ENCODE assay signal across 8 mouse cellular contexts in genomic region chr11:22629581-22629980, GRCm38 (mm10).
A peak's percentile ranks its signal among the peaks of the same experiment; 100 is the strongest.
DNase-seq lines count a peak whose midpoint lies in the region; ATAC-seq and TF ChIP-seq lines count a peak whose summit lies in the region.

No protein-coding gene starts in this region.

- no peaks in the 10 kb centered on the region for H3K9me3 ChIP-seq in forebrain, embryonic 13.5 days (replicated peaks)
- H3K9me3 ChIP-seq in hindbrain, embryonic 10.5 days, result no peaks in the 10 kb centered on the region
- no peaks in the 10 kb centered on the region for H3K9me3 ChIP-seq in limb, embryonic 13.5 days

- H3K4me1 ChIP-seq in forebrain, embryonic 13.5 days, result peaks cover 5% of the 10 kb centered on the region; the same call in 1 of the 2 replicates
- H3K4me1 ChIP-seq in hindbrain, embryonic 10.5 days (replicated peaks), result peaks cover 24% of the 10 kb centered on the region; the same call in 1 of the 2 replicates
- H3K4me1 ChIP-seq in limb, embryonic 13.5 days, result peaks cover 23% of the 10 kb centered on the region

- no peak overlapping the region for H3ac ChIP-seq in myocyte (ENCODE audit: control insufficient read depth, insufficient read length)

- no peaks in the 10 kb centered on the region for H3K27me3 ChIP-seq in forebrain, embryonic 13.5 days
- no peaks in the 10 kb centered on the region for H3K27me3 ChIP-seq in hindbrain, embryonic 10.5 days (ENCODE audit: insufficient read depth, poor library complexity, severe bottlenecking)
- no peaks in the 10 kb centered on the region for H3K27me3 ChIP-seq in limb, embryonic 13.5 days
- no peaks in the 10 kb centered on the region for H3K27me3 ChIP-seq in myocyte (ENCODE audit: control insufficient read depth, insufficient read depth, insufficient read length)

- WGBS in forebrain, embryonic 13.5 days, result 35% methylated on average over 13 of the region's 13 CpGs
- WGBS in hindbrain, embryonic 10.5 days, result 33% methylated on average over 13 of the region's 13 CpGs
- 8% methylated on average over 13 of the region's 13 CpGs for WGBS in limb, embryonic 13.5 days

- H3K4me3 ChIP-seq in forebrain, embryonic 13.5 days, result no peak overlapping the region
- peak overlapping the region; percentile 25 for H3K4me3 ChIP-seq in hindbrain, embryonic 10.5 days
- peak overlapping the region; percentile 34 for H3K4me3 ChIP-seq in limb, embryonic 13.5 days
- peak overlapping the region; percentile 11 for H3K4me3 ChIP-seq in myocyte

- peak overlapping the region; percentile 23 for H3K4me2 ChIP-seq in forebrain, embryonic 13.5 days
- H3K4me2 ChIP-seq in limb, embryonic 13.5 days (replicated peaks), result peak overlapping the region; percentile 59
- H3K4me2 ChIP-seq in myocyte (ENCODE audit: low read depth), result peak overlapping the region; percentile 92

- peak; percentile 39 for DNase-seq in adrenal gland, postnatal 25 days
- no peak for DNase-seq in hindbrain, embryonic 10.5 days (ENCODE audit: low spot score)
- no peak for DNase-seq in layer of hippocampus, adult 9-10 months (ENCODE audit: low spot score)
- no peak for DNase-seq in spleen, postnatal 14 days (ENCODE audit: low spot score in 2 of 2)
- DNase-seq in frontal cortex, postnatal 36 days (ENCODE audit: low spot score in 2 of 2), result no peak

- no peaks in the 10 kb centered on the region for H3K79me2 ChIP-seq in myocyte (ENCODE audit: control insufficient read depth, insufficient read depth)

- H3K9ac ChIP-seq in forebrain, embryonic 13.5 days, result no peak overlapping the region; the same call in 1 of the 2 replicates
- H3K9ac ChIP-seq in limb, embryonic 13.5 days, result peak overlapping the region; percentile 59

- H3K36me3 ChIP-seq in forebrain, embryonic 13.5 days (ENCODE audit: poor library complexity, severe bottlenecking), result no peaks in the 10 kb centered on the region
- H3K36me3 ChIP-seq in hindbrain, embryonic 10.5 days, result no peaks in the 10 kb centered on the region
- H3K36me3 ChIP-seq in limb, embryonic 13.5 days, result no peaks in the 10 kb centered on the region
- H3K36me3 ChIP-seq in myocyte (ENCODE audit: control insufficient read depth, insufficient read depth), result no peaks in the 10 kb centered on the region

- ATAC-seq in forebrain, embryonic 13.5 days, result no peak
- peak; percentile 39; the same call in 1 of the 2 replicates for ATAC-seq in limb, embryonic 13.5 days (ENCODE audit: low FRiP score, low read depth)

- TF ChIP-seq POLR2A in myocyte (IDR thresholded peaks at IDR 0.05; ENCODE audit: insufficient read length, low read depth), result no peak

- H3K27ac ChIP-seq in forebrain, embryonic 13.5 days, result no peak overlapping the region
- peak overlapping the region; percentile 36 for H3K27ac ChIP-seq in hindbrain, embryonic 10.5 days
- peak overlapping the region; percentile 56 for H3K27ac ChIP-seq in limb, embryonic 13.5 days

TF ChIP-seq in myocyte, 11 proteins besides CTCF, POLR2A, EP300 and RAD21:
- TF ChIP-seq CEBPB (IDR thresholded peaks at IDR 0.05; ENCODE audit: insufficient read depth, poor library complexity, severe bottlenecking) (no peak), REST (IDR thresholded peaks at IDR 0.05; ENCODE audit: insufficient read depth, insufficient read length) (no peak), MYOD1 (IDR thresholded peaks at IDR 0.05; ENCODE audit: control insufficient read depth in 1 of 3, insufficient read length in 2 of 3, low read depth in 2 of 3) (no peak), TCF12 (IDR thresholded peaks at IDR 0.05; ENCODE audit: insufficient read depth, poor library complexity, severe bottlenecking) (no peak), SRF (IDR thresholded peaks at IDR 0.05; ENCODE audit: control insufficient read depth, insufficient read length, low read depth) (no peak), POLR2AphosphoS2 (IDR thresholded peaks at IDR 0.05; ENCODE audit: insufficient read length, low read depth) (no peak), MYOG (IDR thresholded peaks at IDR 0.05; ENCODE audit: control insufficient read depth in 1 of 3, insufficient read depth in 1 of 3, insufficient read length in 2 of 3, low read depth in 2 of 3) (no peak), USF1 (IDR thresholded peaks at IDR 0.05; ENCODE audit: low read depth) (no peak), MAX (IDR thresholded peaks at IDR 0.05; ENCODE audit: low read depth) (no peak), E2F4 (IDR thresholded peaks at IDR 0.05; ENCODE audit: insufficient read depth) (no peak), TCF3 (IDR thresholded peaks at IDR 0.05; ENCODE audit: insufficient read length, low read depth) (no peak)

Comparison
In these comparisons a context has a peak if more than half of its experiments do, and no peak if none do; other contexts are left out.
1. H3K4me2 ChIP-seq: peak in every context shown above with its lines; median percentile 92 in myocyte; 59 in limb, embryonic 13.5 days; 23 in forebrain, embryonic 13.5 days.